Mouse (Mus musculus): ENCODE measurements around the gene Tmigd3. TPM values are rescaled to one million over a fixed set of nuclear protein-coding genes. Genes with fewer than 3 reads are reported as not detected.

Tmigd3 gene
- polyA plus RNA-seq, 1 experiment from 2014 or later = 0.42 TPM

- no peaks in the 10 kb centered on the region for H3K36me3 ChIP-seq
- peaks cover 23% of the 10 kb centered on the region for H3K4me1 ChIP-seq (replicated peaks)
- no peak overlapping the region for H3K4me3 ChIP-seq
- peaks cover 2% of the 10 kb centered on the region for H3K27me3 ChIP-seq (replicated peaks)
- no peak for ATAC-seq (ENCODE audit: insufficient number of reproducible peaks, low FRiP score)
- H3K4me2 ChIP-seq = no peak overlapping the region
- no peak overlapping the region for H3K9ac ChIP-seq
- no peaks in the 10 kb centered on the region for H3K9me3 ChIP-seq (replicated peaks)
- 80% methylated on average over 6 of the region's 6 CpGs for WGBS
- no peak overlapping the region for H3K27ac ChIP-seq (ENCODE audit: poor library complexity, severe bottlenecking)
These were observed 3.0 kb downstream of the Tmigd3 start for GRCm38 (mm10) chr3:105873451-105874445.

DNA sequence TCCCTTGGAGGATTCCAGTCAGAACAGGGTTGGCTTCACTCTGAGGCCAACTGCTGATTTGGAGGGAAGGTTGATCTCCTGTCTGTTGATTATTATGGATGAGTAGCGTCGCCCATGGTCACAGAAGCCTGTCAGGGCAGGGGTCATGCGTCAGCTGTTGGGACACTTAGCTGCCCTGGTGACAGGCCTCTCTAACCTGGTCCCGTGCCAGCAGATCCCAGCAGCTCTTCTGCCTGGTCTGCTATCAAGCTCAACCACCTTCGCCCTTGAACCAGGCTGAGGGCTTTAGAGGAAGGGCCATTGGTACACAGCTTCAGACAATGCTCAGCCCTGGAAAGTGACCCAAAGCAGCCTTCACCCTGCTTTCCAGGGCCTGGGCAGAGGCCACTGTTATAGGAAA, 5.3 kb downstream of the Tmigd3 start:
- no peak for ATAC-seq (ENCODE audit: insufficient number of reproducible peaks, low FRiP score)
- peaks cover 15% of the 10 kb centered on the region for H3K27me3 ChIP-seq (replicated peaks)
- H3K9me3 ChIP-seq (replicated peaks) = no peaks in the 10 kb centered on the region
- H3K36me3 ChIP-seq = no peaks in the 10 kb centered on the region
- no peak overlapping the region for H3K4me2 ChIP-seq
- no peak overlapping the region for H3K9ac ChIP-seq
- H3K4me3 ChIP-seq = no peak overlapping the region
- no peak overlapping the region for H3K27ac ChIP-seq (ENCODE audit: poor library complexity, severe bottlenecking)
- WGBS = 38% methylated on average over 5 of the region's 5 CpGs
- H3K4me1 ChIP-seq (replicated peaks) = peaks cover 23% of the 10 kb centered on the region

- no peak overlapping the region for H3K9ac ChIP-seq
- peaks cover 12% of the 10 kb centered on the region for H3K4me1 ChIP-seq (replicated peaks)
- H3K27me3 ChIP-seq (replicated peaks) = peaks cover 15% of the 10 kb centered on the region
- 76% methylated on average over 6 of the region's 6 CpGs for WGBS
- no peaks in the 10 kb centered on the region for H3K9me3 ChIP-seq (replicated peaks)
- H3K4me3 ChIP-seq = no peak overlapping the region
- no peaks in the 10 kb centered on the region for H3K36me3 ChIP-seq
- no peak overlapping the region for H3K27ac ChIP-seq (ENCODE audit: poor library complexity, severe bottlenecking)
- ATAC-seq (ENCODE audit: insufficient number of reproducible peaks, low FRiP score) = no peak
- no peak overlapping the region for H3K4me2 ChIP-seq
These were observed 6.6 kb downstream of the Tmigd3 start for GRCm38 (mm10) chr3:105877252-105877803.

DNA sequence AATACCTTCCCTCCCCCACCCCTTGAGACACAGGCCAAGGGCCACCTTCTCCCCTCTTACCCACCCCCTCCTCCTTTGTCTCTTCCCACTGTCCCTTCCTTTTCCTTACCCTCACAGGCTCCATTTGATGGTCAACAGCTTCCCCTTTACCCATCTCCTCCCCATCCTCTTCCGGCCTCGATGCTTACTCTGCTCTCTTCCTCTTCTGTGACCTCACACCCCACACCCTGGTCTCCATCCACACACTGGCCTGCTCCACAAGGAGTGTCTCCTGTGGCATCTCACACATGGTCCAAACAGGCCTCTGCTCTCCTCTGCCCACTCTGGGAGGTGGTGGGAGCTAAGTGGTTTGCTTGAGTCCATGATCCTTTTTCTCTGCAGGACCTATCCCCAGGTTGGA, 7.2 kb downstream of the Tmigd3 start:
- Histone ChIP-seq H3K9me3 (replicated peaks) (no peaks in the 10 kb centered on the region), H3K27me3 (replicated peaks) (peaks cover 15% of the 10 kb centered on the region), H3K27ac (ENCODE audit: poor library complexity, severe bottlenecking) (no peak overlapping the region), H3K4me1 (replicated peaks) (peaks cover 7% of the 10 kb centered on the region), H3K36me3 (no peaks in the 10 kb centered on the region), H3K9ac (no peak overlapping the region), H3K4me3 (no peak overlapping the region), H3K4me2 (no peak overlapping the region)
- WGBS = 67% methylated on average over 2 of the region's 2 CpGs
- ATAC-seq (ENCODE audit: insufficient number of reproducible peaks, low FRiP score) = peak; percentile 44; the same call in 1 of the 2 replicates

DNA sequence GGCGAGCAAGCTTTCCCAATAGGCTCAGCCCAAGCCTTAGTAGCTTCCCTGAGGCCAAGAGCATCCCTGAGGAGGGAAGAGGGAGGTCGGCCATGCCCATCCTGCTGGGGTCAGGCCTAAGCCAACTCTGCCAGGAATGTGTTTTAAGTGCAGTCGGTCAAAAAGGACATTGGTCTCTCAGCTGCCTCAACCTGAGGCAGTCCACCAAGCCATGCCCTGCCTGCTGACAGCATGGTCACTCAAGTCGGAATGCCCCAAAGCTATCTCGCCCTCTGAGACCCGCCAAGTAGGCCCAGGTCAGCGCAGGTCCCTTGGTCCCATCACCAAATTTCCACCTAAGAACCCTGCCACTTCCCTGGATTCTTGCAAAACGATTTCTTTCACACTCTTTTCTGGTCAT, 8.0 kb downstream of the Tmigd3 start:
- no peak for ATAC-seq (ENCODE audit: insufficient number of reproducible peaks, low FRiP score)
- H3K4me3 ChIP-seq = no peak overlapping the region
- WGBS = 80% methylated on average over 8 of the region's 8 CpGs
- H3K4me1 ChIP-seq (replicated peaks) = peaks cover 7% of the 10 kb centered on the region
- H3K9me3 ChIP-seq (replicated peaks) = no peaks in the 10 kb centered on the region
- no peak overlapping the region for H3K9ac ChIP-seq
- H3K4me2 ChIP-seq = no peak overlapping the region
- no peak overlapping the region for H3K27ac ChIP-seq (ENCODE audit: poor library complexity, severe bottlenecking)
- peaks cover 15% of the 10 kb centered on the region for H3K27me3 ChIP-seq (replicated peaks)
- H3K36me3 ChIP-seq = no peaks in the 10 kb centered on the region

GRCm38 (mm10) chr3:105880419-105880818, 9.7 kb downstream of the Tmigd3 start:
- H3K9me3 ChIP-seq (replicated peaks) = no peaks in the 10 kb centered on the region
- no peaks in the 10 kb centered on the region for H3K36me3 ChIP-seq
- H3K9ac ChIP-seq = no peak overlapping the region
- WGBS = 49% methylated on average over 3 of the region's 3 CpGs
- H3K4me3 ChIP-seq = no peak overlapping the region
- H3K4me2 ChIP-seq = no peak overlapping the region
- H3K4me1 ChIP-seq (replicated peaks) = peaks cover 7% of the 10 kb centered on the region
- peaks cover 15% of the 10 kb centered on the region for H3K27me3 ChIP-seq (replicated peaks)
- peak; percentile 69; the same call in 1 of the 2 replicates for ATAC-seq (ENCODE audit: insufficient number of reproducible peaks, low FRiP score)
- no peak overlapping the region for H3K27ac ChIP-seq (ENCODE audit: poor library complexity, severe bottlenecking)

DNA sequence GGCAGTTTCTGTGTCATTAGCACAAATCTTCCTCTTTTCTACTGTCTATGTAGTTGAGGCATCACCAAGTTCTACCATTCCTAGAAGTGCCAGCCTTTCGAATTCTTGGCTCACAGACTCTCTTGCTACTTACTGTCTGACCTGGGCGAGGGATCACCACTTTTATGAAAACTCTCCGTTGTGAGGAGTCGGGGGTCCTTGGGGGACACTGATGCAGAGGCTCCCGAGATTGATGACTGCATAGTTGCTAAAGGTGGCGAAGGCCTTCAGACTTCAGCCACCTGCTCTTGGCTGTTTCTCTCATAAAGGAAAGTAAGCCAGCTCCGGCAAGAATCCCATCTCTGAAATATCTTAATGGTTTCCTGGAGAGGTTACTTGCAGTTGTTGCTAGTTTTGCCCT, 11.4 kb downstream of the Tmigd3 start:
- H3K4me1 ChIP-seq (replicated peaks) = no peaks in the 10 kb centered on the region
- peaks cover 15% of the 10 kb centered on the region for H3K27me3 ChIP-seq (replicated peaks)
- H3K9me3 ChIP-seq (replicated peaks) = no peaks in the 10 kb centered on the region
- WGBS = 86% methylated on average over 7 of the region's 7 CpGs
- H3K4me3 ChIP-seq = no peak overlapping the region
- no peaks in the 10 kb centered on the region for H3K36me3 ChIP-seq
- H3K27ac ChIP-seq (ENCODE audit: poor library complexity, severe bottlenecking) = no peak overlapping the region
- H3K9ac ChIP-seq = no peak overlapping the region
- ATAC-seq (ENCODE audit: insufficient number of reproducible peaks, low FRiP score) = no peak
- no peak overlapping the region for H3K4me2 ChIP-seq

DNA sequence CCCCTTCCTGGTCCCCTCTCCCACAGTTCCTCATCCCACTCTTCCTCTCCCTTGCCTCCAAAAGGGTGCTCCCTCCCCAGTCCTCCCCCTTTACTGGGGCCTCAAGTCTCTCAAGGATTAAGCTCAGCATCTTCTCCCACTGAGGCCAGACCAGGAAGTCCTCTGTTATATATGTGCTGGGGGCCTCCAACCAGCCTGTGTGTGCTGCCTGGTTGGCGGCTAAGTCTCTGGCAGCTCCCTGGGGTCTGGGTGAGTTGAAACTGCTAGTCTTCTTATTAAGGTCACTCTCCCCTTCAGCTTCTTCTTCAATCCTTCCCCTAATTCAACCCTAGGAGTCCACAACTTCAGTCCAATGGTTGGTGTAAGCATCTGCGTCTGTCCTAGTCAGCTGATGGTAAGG, 12.4 kb downstream of the Tmigd3 start:
- Histone ChIP-seq H3K27me3 (replicated peaks) (peaks cover 15% of the 10 kb centered on the region), H3K9ac (no peak overlapping the region), H3K4me2 (no peak overlapping the region), H3K4me1 (replicated peaks) (no peaks in the 10 kb centered on the region), H3K27ac (ENCODE audit: poor library complexity, severe bottlenecking) (no peak overlapping the region), H3K4me3 (no peak overlapping the region), H3K36me3 (no peaks in the 10 kb centered on the region), H3K9me3 (replicated peaks) (no peaks in the 10 kb centered on the region)
- ATAC-seq (ENCODE audit: insufficient number of reproducible peaks, low FRiP score) = no peak
- 89% methylated on average over 2 of the region's 2 CpGs for WGBS

DNA sequence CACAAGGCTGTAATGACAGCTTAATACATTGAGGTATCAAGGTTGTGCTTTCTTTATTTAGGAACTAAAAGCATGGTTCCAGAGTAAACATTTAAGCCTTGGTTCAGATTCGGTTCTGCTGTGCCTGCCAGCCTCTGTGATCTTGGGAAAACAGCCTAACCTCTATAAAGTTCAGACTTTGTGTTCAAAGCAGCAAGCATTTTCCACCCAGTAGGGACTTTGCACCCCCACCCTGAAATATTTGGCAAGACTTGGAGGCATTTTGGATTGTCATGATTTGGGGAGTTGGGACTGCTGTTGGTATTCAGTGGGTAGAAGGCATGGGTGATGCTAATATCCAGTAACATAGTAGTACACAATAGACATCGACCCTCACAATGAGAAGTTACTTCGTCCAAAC, 18.3 kb downstream of the Tmigd3 start:
- WGBS = 80% methylated on average over 3 of the region's 3 CpGs
- ATAC-seq (ENCODE audit: insufficient number of reproducible peaks, low FRiP score) = no peak
- H3K27ac ChIP-seq (ENCODE audit: poor library complexity, severe bottlenecking) = no peak overlapping the region
- peaks cover 27% of the 10 kb centered on the region for H3K4me1 ChIP-seq (replicated peaks)
- no peak overlapping the region for H3K4me2 ChIP-seq
- no peaks in the 10 kb centered on the region for H3K27me3 ChIP-seq (replicated peaks)
- H3K36me3 ChIP-seq = no peaks in the 10 kb centered on the region
- no peak overlapping the region for H3K4me3 ChIP-seq
- no peaks in the 10 kb centered on the region for H3K9me3 ChIP-seq (replicated peaks)
- H3K9ac ChIP-seq = no peak overlapping the region

DNA sequence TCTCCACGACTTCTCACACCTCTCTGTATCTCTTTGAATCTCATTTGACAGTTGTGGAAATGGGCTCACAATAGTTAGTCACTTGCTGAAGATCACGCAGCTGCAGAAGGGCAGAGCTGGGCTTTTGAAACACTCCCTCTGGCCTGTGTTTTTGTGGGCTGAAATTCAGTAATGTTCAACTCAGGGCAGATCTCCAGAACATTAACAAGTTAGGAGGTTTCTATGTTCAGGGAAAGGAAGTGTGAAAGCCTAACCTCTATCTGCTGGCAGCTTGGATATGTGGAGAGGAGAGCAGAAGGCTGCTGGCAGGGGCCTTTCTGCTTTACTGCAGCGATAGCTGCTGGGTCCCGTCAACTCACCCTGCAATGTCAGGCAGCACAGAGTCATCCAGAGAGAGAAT, 19.5 kb downstream of the Tmigd3 start:
- H3K27ac ChIP-seq (ENCODE audit: poor library complexity, severe bottlenecking) = no peak overlapping the region
- H3K4me3 ChIP-seq = no peak overlapping the region
- no peak overlapping the region for H3K9ac ChIP-seq
- H3K4me2 ChIP-seq = no peak overlapping the region
- H3K9me3 ChIP-seq (replicated peaks) = no peaks in the 10 kb centered on the region
- peaks cover 39% of the 10 kb centered on the region for H3K4me1 ChIP-seq (replicated peaks)
- ATAC-seq (ENCODE audit: insufficient number of reproducible peaks, low FRiP score) = no peak
- no peaks in the 10 kb centered on the region for H3K27me3 ChIP-seq (replicated peaks)
- WGBS = 43% methylated on average over 4 of the region's 4 CpGs
- no peaks in the 10 kb centered on the region for H3K36me3 ChIP-seq

DNA sequence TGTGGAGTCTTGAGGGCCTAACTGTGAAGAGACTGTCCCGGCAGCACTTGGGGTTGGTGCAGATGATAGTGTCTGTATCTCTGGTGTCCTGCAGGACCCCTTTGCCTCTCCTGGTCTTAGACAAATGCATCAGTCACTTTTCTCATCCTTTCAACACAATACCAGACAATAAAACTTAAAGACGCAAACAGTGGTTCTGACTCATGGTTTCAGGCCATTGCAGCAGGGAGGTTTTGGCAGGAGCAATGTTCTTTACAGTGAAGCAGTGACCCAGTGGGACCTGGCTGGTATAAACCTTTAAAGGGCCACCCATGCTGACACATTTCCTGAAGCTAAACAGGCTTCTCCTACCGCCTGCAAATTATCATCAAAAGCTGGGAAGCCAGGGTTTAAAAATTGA, 20.4 kb downstream of the Tmigd3 start:
- H3K27ac ChIP-seq (ENCODE audit: poor library complexity, severe bottlenecking) = no peak overlapping the region
- no peaks in the 10 kb centered on the region for H3K9me3 ChIP-seq (replicated peaks)
- no peak for ATAC-seq (ENCODE audit: insufficient number of reproducible peaks, low FRiP score)
- peaks cover 43% of the 10 kb centered on the region for H3K4me1 ChIP-seq (replicated peaks)
- 49% methylated on average over 3 of the region's 3 CpGs for WGBS
- H3K4me3 ChIP-seq = no peak overlapping the region
- H3K36me3 ChIP-seq = no peaks in the 10 kb centered on the region
- no peaks in the 10 kb centered on the region for H3K27me3 ChIP-seq (replicated peaks)
- no peak overlapping the region for H3K4me2 ChIP-seq
- H3K9ac ChIP-seq = no peak overlapping the region

Data from heart, embryonic 12.5 days (tissue).